Mouse (Mus musculus) heart, embryonic 15.5 days (tissue): ENCODE measurements around the gene Sdhc. TPM values are rescaled to one million over a fixed set of nuclear protein-coding genes. Genes with fewer than 3 reads are reported as not detected.
"Not testable (repeated sequence)": the region's sequence is repeated elsewhere in the genome, so short reads cannot be mapped to it uniquely, and the experiment has no call there.

ENCODE experiments used
- ATAC-seq: fragments of 200-750 bp; cut with Nextera tagmentation; replicated peaks from 2 replicates; pipeline ENCODE4 v1.8.0; 2017; ENCODE audit warnings: low read depth, moderate TSS enrichment; ENCODE audit not compliant: insufficient number of reproducible peaks, insufficient read depth, low FRiP score
- H3K27ac ChIP-seq: fragments of 300-500 bp; sonication (generic); 2 replicates; pipeline ENCODE4 v1.5.1; 2015; ENCODE audit warnings: mild to moderate bottlenecking, inconsistent platforms
- H3K27me3 ChIP-seq: fragments of 300-500 bp; sonication (generic); 2 replicates; pipeline ENCODE4 v1.6.1; 2015; ENCODE audit warnings: inconsistent platforms
- H3K36me3 ChIP-seq: fragments of 300-500 bp; sonication (generic); 2 replicates; pipeline ENCODE4 v1.6.1; 2015; ENCODE audit warnings: mild to moderate bottlenecking, inconsistent platforms
- H3K4me1 ChIP-seq: fragments of 300-500 bp; sonication (generic); replicated peaks from 2 replicates; pipeline ENCODE4 v1.6.1; 2015; ENCODE audit warnings: inconsistent platforms
- H3K4me2 ChIP-seq: fragments of 300-500 bp; sonication (generic); 2 replicates; pipeline ENCODE4 v1.6.1; 2015; ENCODE audit warnings: inconsistent platforms, mild to moderate bottlenecking, moderate library complexity
- H3K4me3 ChIP-seq: fragments of 300-500 bp; sonication (generic); 2 replicates; pipeline ENCODE4 v1.5.1; 2015; ENCODE audit warnings: mild to moderate bottlenecking, inconsistent platforms
- H3K9ac ChIP-seq: fragments of 300-500 bp; sonication (generic); 2 replicates; pipeline ENCODE4 v1.6.1; 2015; ENCODE audit warnings: mild to moderate bottlenecking, inconsistent platforms
- H3K9me3 ChIP-seq: fragments of 300-500 bp; sonication (generic); replicated peaks from 2 replicates; pipeline ENCODE4 v1.6.1; 2016; ENCODE audit warnings: inconsistent platforms
- WGBS: fragments of 180-500 bp; shearing (Covaris S2); methylation state at CpG from one replicate; pipeline ENCODE4 v1.1.7; 2015; ENCODE audit warnings: mixed read lengths; 5-methylcytosine and 5-hydroxymethylcytosine counted together
- polyA plus RNA-seq: library from polyadenylated mRNA; unstranded; fragments of >200 nt; fragmentation: Nextera tagmentation; extraction: Ambion mirVana; gene quantifications from 2 replicates; pipeline ENCODE4 v1.2.1, GENCODE M21; 2015

Sdhc gene
- polyA plus RNA-seq, 1 experiment from 2014 or later = 563 TPM

- Histone ChIP-seq H3K4me1 (peaks cover 2% of the 10 kb centered on the region; the same call in 1 of the 2 replicates), H3K27me3 (0 out of 2 replicates have a peak, but pooled peaks cover 6% of the 10 kb centered on the region), H3K9me3 (no peaks in the 10 kb centered on the region), H3K9ac (no peak overlapping the region), H3K4me3 (no peak overlapping the region), H3K4me2 (no peak overlapping the region), H3K27ac (no peak overlapping the region), H3K36me3 (no peaks in the 10 kb centered on the region)
- 52% methylated on average over 5 of the region's 5 CpGs for WGBS
- ATAC-seq = no peak
Observed at GRCm38 (mm10) chr1:171165629-171166345, 15.4 kb upstream of the Sdhc start.

- peaks cover 9% of the 10 kb centered on the region for H3K27me3 ChIP-seq
- H3K4me2 ChIP-seq = no peak overlapping the region
- H3K4me1 ChIP-seq = peaks cover 10% of the 10 kb centered on the region
- H3K27ac ChIP-seq = no peak overlapping the region
- H3K36me3 ChIP-seq = no peaks in the 10 kb centered on the region
- no peak overlapping the region for H3K9ac ChIP-seq
- H3K9me3 ChIP-seq = no peaks in the 10 kb centered on the region
- ATAC-seq = peak; percentile 47; the same call in 1 of the 2 replicates
- H3K4me3 ChIP-seq = no peak overlapping the region
- WGBS = 28% methylated on average over 3 of the region's 3 CpGs
Observed at GRCm38 (mm10) chr1:171164258-171164657, 13.9 kb upstream of the Sdhc start.

- no peak overlapping the region for H3K4me2 ChIP-seq
- peaks cover 11% of the 10 kb centered on the region for H3K4me1 ChIP-seq
- H3K9ac ChIP-seq = no peak overlapping the region
- no peaks in the 10 kb centered on the region for H3K9me3 ChIP-seq
- peaks cover 19% of the 10 kb centered on the region for H3K27me3 ChIP-seq
- H3K4me3 ChIP-seq = no peak overlapping the region
- ATAC-seq = no peak
- 83% methylated on average over 3 of the region's 3 CpGs for WGBS
- no peaks in the 10 kb centered on the region for H3K36me3 ChIP-seq
- H3K27ac ChIP-seq = no peak overlapping the region
Observed at GRCm38 (mm10) chr1:171162526-171162925, 12.1 kb upstream of the Sdhc start.

- ATAC-seq = 0 out of 2 replicates have a peak, but pooled peaks have one; percentile 21
- no peak overlapping the region for H3K27ac ChIP-seq
- H3K4me2 ChIP-seq = peak overlapping the region; percentile 60
- no peaks in the 10 kb centered on the region for H3K36me3 ChIP-seq
- peak overlapping the region; percentile 27 for H3K4me3 ChIP-seq
- H3K9ac ChIP-seq = peak overlapping the region; percentile 31; the same call in 1 of the 2 replicates
- peaks cover 11% of the 10 kb centered on the region for H3K4me1 ChIP-seq
- H3K27me3 ChIP-seq = peaks cover 31% of the 10 kb centered on the region
- WGBS = 5% methylated on average over 15 of the region's 15 CpGs
- no peaks in the 10 kb centered on the region for H3K9me3 ChIP-seq
Observed at GRCm38 (mm10) chr1:171159485-171159975, 9.1 kb upstream of the Sdhc start.

- no peak overlapping the region for H3K4me2 ChIP-seq
- no peak overlapping the region for H3K27ac ChIP-seq
- H3K27me3 ChIP-seq = peaks cover 31% of the 10 kb centered on the region
- H3K9ac ChIP-seq = no peak overlapping the region
- no peak overlapping the region for H3K4me3 ChIP-seq
- no peaks in the 10 kb centered on the region for H3K36me3 ChIP-seq
- H3K9me3 ChIP-seq = no peaks in the 10 kb centered on the region
- H3K4me1 ChIP-seq = peaks cover 11% of the 10 kb centered on the region
- ATAC-seq = no peak
Observed at GRCm38 (mm10) chr1:171157965-171158364, 7.6 kb upstream of the Sdhc start.

GRCm38 (mm10) chr1:171156644-171157043, 6.2 kb upstream of the Sdhc start:
- peaks cover 31% of the 10 kb centered on the region for H3K27me3 ChIP-seq
- ATAC-seq = no peak
- WGBS = 60% methylated on average over 3 of the region's 3 CpGs

GRCm38 (mm10) chr1:171151966-171152365, 1.6 kb upstream of the Sdhc start:
- no peak overlapping the region for H3K4me2 ChIP-seq
- 87% methylated on average over 4 of the region's 4 CpGs for WGBS

More at GRCm38 (mm10) chr1:171156644-171157043, 6.2 kb upstream of the Sdhc start:
- no peak overlapping the region for H3K27ac ChIP-seq
- no peaks in the 10 kb centered on the region for H3K36me3 ChIP-seq
- H3K4me2 ChIP-seq = no peak overlapping the region
- no peaks in the 10 kb centered on the region for H3K9me3 ChIP-seq
- H3K9ac ChIP-seq = no peak overlapping the region
- H3K4me3 ChIP-seq = no peak overlapping the region
- peaks cover 11% of the 10 kb centered on the region for H3K4me1 ChIP-seq

GRCm38 (mm10) chr1:171150838-171151391, 512 bp upstream of the Sdhc start:
- 3% methylated on average over 18 of the region's 18 CpGs for WGBS
- Histone ChIP-seq H3K36me3 (0 out of 2 replicates have a peak, but pooled peaks cover 2% of the 10 kb centered on the region), H3K27ac (peak overlapping the region; percentile 91), H3K9me3 (no peaks in the 10 kb centered on the region), H3K4me3 (peak overlapping the region; percentile 85), H3K4me1 (peaks cover 25% of the 10 kb centered on the region), H3K4me2 (peak overlapping the region; percentile 70), H3K9ac (peak overlapping the region; percentile 56), H3K27me3 (0 out of 2 replicates have a peak, but pooled peaks cover 5% of the 10 kb centered on the region)
- ATAC-seq = no peak; the same call in 1 of the 2 replicates

More at GRCm38 (mm10) chr1:171151966-171152365, 1.6 kb upstream of the Sdhc start:
- ATAC-seq = no peak
- Histone ChIP-seq H3K27me3 (0 out of 2 replicates have a peak, but pooled peaks cover 12% of the 10 kb centered on the region), H3K9me3 (no peaks in the 10 kb centered on the region), H3K9ac (no peak overlapping the region), H3K4me1 (peaks cover 25% of the 10 kb centered on the region), H3K36me3 (no peaks in the 10 kb centered on the region), H3K27ac (no peak overlapping the region), H3K4me3 (no peak overlapping the region)

- not testable (repeated sequence) for H3K4me3 ChIP-seq, H3K4me2 ChIP-seq, H3K4me1 ChIP-seq, H3K9me3 ChIP-seq, H3K9ac ChIP-seq, ATAC-seq, H3K27me3 ChIP-seq, H3K27ac ChIP-seq
- WGBS = 78% methylated on average over 10 of the region's 11 CpGs
- H3K36me3 ChIP-seq = peaks cover 64% of the 10 kb centered on the region
Observed at GRCm38 (mm10) chr1:171142981-171143380, 7.4 kb downstream of the Sdhc start.

- not testable (repeated sequence) for H3K27me3 ChIP-seq, H3K4me1 ChIP-seq, H3K4me3 ChIP-seq, ATAC-seq, H3K4me2 ChIP-seq, H3K9me3 ChIP-seq, H3K27ac ChIP-seq, H3K9ac ChIP-seq
- WGBS = 93% methylated on average over 8 of the region's 8 CpGs
- H3K36me3 ChIP-seq = peaks cover 89% of the 10 kb centered on the region
Observed at GRCm38 (mm10) chr1:171137486-171138155, 12.8 kb downstream of the Sdhc start.

- H3K27ac ChIP-seq = no peak overlapping the region
- peaks cover 83% of the 10 kb centered on the region for H3K36me3 ChIP-seq
- H3K4me2 ChIP-seq = no peak overlapping the region
- no peaks in the 10 kb centered on the region for H3K9me3 ChIP-seq
- no peaks in the 10 kb centered on the region for H3K27me3 ChIP-seq
- no peak overlapping the region for H3K9ac ChIP-seq
- no peak overlapping the region for H3K4me3 ChIP-seq
- 96% methylated on average over 2 of the region's 2 CpGs for WGBS
- no peaks in the 10 kb centered on the region for H3K4me1 ChIP-seq
- ATAC-seq = no peak
Observed at GRCm38 (mm10) chr1:171135600-171135999, 14.8 kb downstream of the Sdhc start.
